Mouse (Mus musculus) heart, adult 2 months (tissue): ENCODE data around the gene Sdsl.

Source experiments
- CTCF ChIP-seq: fragments of 200-600 bp; IDR thresholded peaks from 2 replicates; pipeline ENCODE4 v1.8.1; 2022; ENCODE audit warnings: antibody characterized with exemption, mild to moderate bottlenecking, moderate library complexity
- EP300 ChIP-seq: fragments of 200-500 bp; IDR thresholded peaks from 2 replicates; pipeline ENCODE4 v1.6.1; 2011; ENCODE audit warnings: low read depth, low read length, control low read depth; ENCODE audit not compliant: insufficient read depth
- POLR2A ChIP-seq: fragments of 200-500 bp; IDR thresholded peaks from 2 replicates; pipeline ENCODE4 v1.6.1; 2011; ENCODE audit warnings: mild to moderate bottlenecking, low read depth, low read length, control low read depth; ENCODE audit not compliant: insufficient read depth

DNA sequence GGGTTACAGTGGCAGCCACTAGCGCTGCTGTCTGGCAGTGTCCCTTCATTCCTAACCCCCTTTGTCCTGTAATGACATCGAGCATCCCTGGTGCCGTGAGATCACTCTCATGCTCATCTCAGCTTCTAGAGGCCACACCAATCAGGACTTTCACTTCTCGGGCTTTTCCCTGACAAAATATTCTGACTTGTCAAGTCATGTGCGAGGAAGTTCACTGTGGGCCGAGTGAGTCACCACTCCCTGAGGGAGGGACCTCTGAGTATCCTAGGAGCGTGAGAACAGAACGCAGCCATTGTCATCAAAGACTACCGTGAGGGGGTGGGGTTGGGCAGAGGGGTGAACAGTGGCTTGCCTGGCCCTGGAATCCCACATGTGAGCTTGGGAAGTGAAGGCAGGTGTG is 44.9 kb upstream of the Sdsl start:
- TF ChIP-seq EP300 (peak; percentile 40; the same call in 1 of the 2 replicates), CTCF (no peak), POLR2A (no peak)
